Mouse (Mus musculus) myocyte (in vitro differentiated cells): ENCODE measurements around the gene Ube4b.

Experiments used
- CEBPB ChIP-seq: IDR thresholded peaks from 2 replicates; pipeline ENCODE4 v1.6.1; 2011; ENCODE audit warnings: mild to moderate bottlenecking, moderate library complexity; ENCODE audit not compliant: poor library complexity, insufficient read depth, severe bottlenecking
- E2F4 ChIP-seq: IDR thresholded peaks from one replicate; pipeline ENCODE4 v1.6.1; 2011; ENCODE audit warnings: mild to moderate bottlenecking, control low read depth, moderate library complexity; ENCODE audit not compliant: insufficient read depth
- POLR2A ChIP-seq: IDR thresholded peaks from one replicate; pipeline ENCODE4 v1.6.1; 2011; ENCODE audit warnings: low read depth, mild to moderate bottlenecking, control low read depth, moderate library complexity; ENCODE audit not compliant: insufficient read length
- USF1 ChIP-seq: IDR thresholded peaks from one replicate; pipeline ENCODE4 v1.6.1; 2011; ENCODE audit warnings: low read depth, mild to moderate bottlenecking, control low read depth, moderate library complexity

- TF ChIP-seq POLR2A (no peak), USF1 (no peak), E2F4 (no peak), CEBPB (no peak)
These were observed 17.9 kb upstream of the Ube4b start for GRCm38 (mm10) chr4:149444465-149444864.
